Mouse (Mus musculus) adrenal gland, postnatal 14 days (tissue): ENCODE results near the gene Nono. TPM values are rescaled to one million over a fixed set of nuclear protein-coding genes. Genes with fewer than 3 reads are reported as not detected.

Source experiments
- DNase-seq: peaks from one replicate; pipeline ENCODE4 v3.0.0; 2021; ENCODE audit warnings: mixed read lengths
- total RNA-seq: library from RNA; stranded (reverse); gene quantifications from 2 replicates; pipeline ENCODE4 v1.2.3, GENCODE M21; 2021

The Nono gene
- total RNA-seq, 1 experiment from 2014 or later: 218 TPM

GRCm38 (mm10) chrX:101481604-101482350, 52.7 kb downstream of the Nono start:
- DNase-seq: no peak

- peak; percentile 54 for DNase-seq
These were observed 57.5 kb downstream of the Nono start for GRCm38 (mm10) chrX:101486487-101487152.

Other genes starting within 250 kb of the Nono start
- 41.6 and 44.9 TPM in 2 replicates for gene Snx12, start 206.8 kb upstream of the Nono start, total RNA-seq
- gene Foxo4, start 174.8 kb upstream of the Nono start, total RNA-seq: 36.0 and 39.1 TPM in 2 replicates
- 1.1 TPM in 1 of 2 replicates, not detected in the other for gene Gm614, start 165.3 kb upstream of the Nono start, total RNA-seq
- gene Il2rg, start 161.1 kb upstream of the Nono start, total RNA-seq: 11.7 and 37.9 TPM in 2 replicates
- not detected in 2 replicates for gene Gm20489, start 160.3 kb upstream of the Nono start, total RNA-seq
- gene Med12, start 155.3 kb upstream of the Nono start, total RNA-seq: 41.4 and 56.3 TPM in 2 replicates
- gene Nlgn3, start 130.2 kb upstream of the Nono start, total RNA-seq: 10.6 and 15.0 TPM in 2 replicates
- gene Gjb1, start 52.9 kb upstream of the Nono start, total RNA-seq: 2.7 and 72.8 TPM in 2 replicates
- 63.6 and 69.8 TPM in 2 replicates for gene Zmym3, start 8.5 kb upstream of the Nono start, total RNA-seq
- gene Itgb1bp2, start 19.8 kb downstream of the Nono start, total RNA-seq: 0.41 and 1.0 TPM in 2 replicates
- 29.8 and 35.2 TPM in 2 replicates for gene Taf1, start 103.4 kb downstream of the Nono start, total RNA-seq
- 154 and 179 TPM in 2 replicates for gene Ogt, start 210.7 kb downstream of the Nono start, total RNA-seq